ENCODE assay signal across 8 mouse cellular contexts in genomic region chr12:112623742-112624141, GRCm38 (mm10). TPM values are rescaled to one million over a fixed set of nuclear protein-coding genes. Genes with fewer than 3 reads are reported as not detected.
DNase-seq lines count a peak whose midpoint lies in the region; ATAC-seq and TF ChIP-seq lines count a peak whose summit lies in the region.

No protein-coding gene starts in this region.

- H3K27ac ChIP-seq in forebrain, embryonic 10.5 days, result peak overlapping the region; percentile 20; the same call in 1 of the 2 replicates
- no peak overlapping the region for H3K27ac ChIP-seq in forebrain, embryonic 12.5 days
- no peak overlapping the region for H3K27ac ChIP-seq in embryonic fibroblast, embryonic 13.5 days (ENCODE audit: insufficient read depth, low read length)
- no peak overlapping the region for H3K27ac ChIP-seq in liver, postnatal 0 days (ENCODE audit: low read depth)

- peak; percentile 71 for TF ChIP-seq CTCF in embryonic fibroblast, embryonic 13.5 days (IDR thresholded peaks at IDR 0.05; ENCODE audit: borderline replicate concordance, insufficient read depth, low read length)
- peak; percentile 95 for TF ChIP-seq CTCF in liver, postnatal 0 days (IDR thresholded peaks at IDR 0.05; ENCODE audit: low read depth)

- 19% methylated on average over 2 of the region's 2 CpGs for WGBS in forebrain, embryonic 10.5 days
- WGBS in forebrain, embryonic 12.5 days, result 26% methylated on average over 2 of the region's 2 CpGs
- 24% methylated on average over 2 of the region's 2 CpGs for WGBS in liver, postnatal 0 days (ENCODE audit: insufficient replicate concordance)

- H3K36me3 ChIP-seq in forebrain, embryonic 10.5 days (replicated peaks), result no peaks in the 10 kb centered on the region
- no peaks in the 10 kb centered on the region for H3K36me3 ChIP-seq in forebrain, embryonic 12.5 days (replicated peaks)
- no peaks in the 10 kb centered on the region for H3K36me3 ChIP-seq in liver, postnatal 0 days (replicated peaks; ENCODE audit: insufficient read depth, low read length)

- no peak overlapping the region for H3K4me2 ChIP-seq in forebrain, embryonic 12.5 days
- H3K4me2 ChIP-seq in liver, postnatal 0 days (ENCODE audit: low read depth, low read length), result no peak overlapping the region

- peaks cover 55% of the 10 kb centered on the region for H3K4me1 ChIP-seq in forebrain, embryonic 10.5 days
- H3K4me1 ChIP-seq in forebrain, embryonic 12.5 days, result peaks cover 21% of the 10 kb centered on the region
- peaks cover 14% of the 10 kb centered on the region for H3K4me1 ChIP-seq in embryonic fibroblast, embryonic 13.5 days (ENCODE audit: control insufficient read depth, insufficient read depth, low read length)
- peaks cover 37% of the 10 kb centered on the region for H3K4me1 ChIP-seq in liver, postnatal 0 days (ENCODE audit: insufficient read depth)

- no peaks in the 10 kb centered on the region for H3K9me3 ChIP-seq in forebrain, embryonic 10.5 days
- H3K9me3 ChIP-seq in forebrain, embryonic 12.5 days, result no peaks in the 10 kb centered on the region
- no peaks in the 10 kb centered on the region for H3K9me3 ChIP-seq in liver, postnatal 0 days (ENCODE audit: low read length)

- no peak overlapping the region for H3K4me3 ChIP-seq in forebrain, embryonic 10.5 days
- H3K4me3 ChIP-seq in forebrain, embryonic 12.5 days (replicated peaks), result no peak overlapping the region
- H3K4me3 ChIP-seq in embryonic fibroblast, embryonic 13.5 days (ENCODE audit: insufficient read depth, low read length), result no peak overlapping the region
- H3K4me3 ChIP-seq in liver, postnatal 0 days (ENCODE audit: low read depth, low read length), result no peak overlapping the region

- no peak overlapping the region for H3K9ac ChIP-seq in forebrain, embryonic 12.5 days
- H3K9ac ChIP-seq in liver, postnatal 0 days (replicated peaks), result no peak overlapping the region

- TF ChIP-seq POLR2A in embryonic fibroblast, embryonic 13.5 days (IDR thresholded peaks at IDR 0.05; ENCODE audit: low read depth, low read length), result no peak

- no peak for ATAC-seq in forebrain, embryonic 12.5 days (ENCODE audit: low FRiP score)
- ATAC-seq in liver, postnatal 0 days, result no peak

- no peak for TF ChIP-seq EP300 in liver, postnatal 0 days (IDR thresholded peaks at IDR 0.05; ENCODE audit: low read depth)

- DNase-seq in forebrain, embryonic 10.5 days (ENCODE audit: extremely low spot score, low spot score), result peak; percentile 71
- peak; percentile 76 for DNase-seq in 416B (ENCODE audit: low read depth)
- peak; percentile 61 to 81 for DNase-seq in adrenal gland, postnatal 36 days
- DNase-seq in heart, postnatal 4 days, result peak; percentile 82
- DNase-seq in liver, postnatal 0 days, result peak; percentile 84
- DNase-seq in right cerebral cortex, postnatal 14 days, result peak; percentile 66

- H3K27me3 ChIP-seq in forebrain, embryonic 10.5 days (ENCODE audit: poor library complexity, severe bottlenecking), result peaks cover 44% of the 10 kb centered on the region
- peaks cover 40% of the 10 kb centered on the region for H3K27me3 ChIP-seq in forebrain, embryonic 12.5 days
- no peaks in the 10 kb centered on the region for H3K27me3 ChIP-seq in liver, postnatal 0 days (ENCODE audit: insufficient read depth, low read length)

RNA-seq across cellular contexts. Expression of gene Adssl1, which starts 3.9 kb away (rescaled TPM):
- 4.9 and 6.6 TPM in 2 replicates for polyA plus RNA-seq in forebrain, embryonic 10.5 days (2016; fragmentation: Nextera tagmentation; extraction: Ambion mirVana)
- polyA plus RNA-seq in forebrain, embryonic 12.5 days (2016; fragmentation: Nextera tagmentation; extraction: Ambion mirVana), result 2.0 and 2.8 TPM in 2 replicates
- 10 to 100 TPM; 21.8 to 22.7 TPM for total RNA-seq in adrenal gland, postnatal 36 days (2021)
- 2.2 and 4.8 TPM in 2 replicates for polyA plus RNA-seq in embryonic fibroblast, embryonic 13.5 days (2011; ENCODE audit: insufficient read length, low read depth, missing spikeins)
- 100 to 1,000 TPM; 135 to 137 TPM for total RNA-seq in heart, postnatal 4 days (2021)
- 22.8 and 24.4 TPM in 2 replicates for polyA plus RNA-seq in liver, postnatal 0 days (2015; fragmentation: Nextera tagmentation; extraction: Ambion mirVana)

RNA-seq across cellular contexts. Expression of gene Siva1, which starts 20.7 kb away (rescaled TPM):
- polyA plus RNA-seq in forebrain, embryonic 10.5 days (2016; fragmentation: Nextera tagmentation; extraction: Ambion mirVana), result 361 and 369 TPM in 2 replicates
- polyA plus RNA-seq in forebrain, embryonic 12.5 days (2016; fragmentation: Nextera tagmentation; extraction: Ambion mirVana), result 151 and 173 TPM in 2 replicates
- total RNA-seq in adrenal gland, postnatal 36 days (2021), result 10 to 100 TPM; 45.4 to 46.9 TPM
- polyA plus RNA-seq in embryonic fibroblast, embryonic 13.5 days (2011; ENCODE audit: insufficient read length, low read depth, missing spikeins), result 89.1 and 93.5 TPM in 2 replicates
- 10 to 100 TPM; 39.9 to 43.2 TPM for total RNA-seq in heart, postnatal 4 days (2021)
- polyA plus RNA-seq in liver, postnatal 0 days (2015; fragmentation: Nextera tagmentation; extraction: Ambion mirVana), result 55.6 and 62.2 TPM in 2 replicates

RNA-seq across cellular contexts. Expression of gene Inf2, which starts 35.2 kb away (rescaled TPM):
- 1.1 and 1.3 TPM in 2 replicates for polyA plus RNA-seq in forebrain, embryonic 10.5 days (2016; fragmentation: Nextera tagmentation; extraction: Ambion mirVana)
- 0.70 and 1.3 TPM in 2 replicates for polyA plus RNA-seq in forebrain, embryonic 12.5 days (2016; fragmentation: Nextera tagmentation; extraction: Ambion mirVana)
- total RNA-seq in adrenal gland, postnatal 36 days (2021), result 10 to 100 TPM; 23.3 to 27.7 TPM
- polyA plus RNA-seq in embryonic fibroblast, embryonic 13.5 days (2011; ENCODE audit: insufficient read length, low read depth, missing spikeins), result 67.6 and 103 TPM in 2 replicates
- total RNA-seq in heart, postnatal 4 days (2021), result 10 to 100 TPM; 18.6 to 19.7 TPM
- polyA plus RNA-seq in liver, postnatal 0 days (2015; fragmentation: Nextera tagmentation; extraction: Ambion mirVana), result 1.8 and 1.9 TPM in 2 replicates

RNA-seq across cellular contexts. Expression of gene Akt1, which starts 50.9 kb away (rescaled TPM):
- polyA plus RNA-seq in forebrain, embryonic 10.5 days (2016; fragmentation: Nextera tagmentation; extraction: Ambion mirVana), result 39.2 and 41.9 TPM in 2 replicates
- 47.0 and 71.6 TPM in 2 replicates for polyA plus RNA-seq in forebrain, embryonic 12.5 days (2016; fragmentation: Nextera tagmentation; extraction: Ambion mirVana)
- 100 to 1,000 TPM; 256 to 378 TPM for total RNA-seq in adrenal gland, postnatal 36 days (2021)
- 227 and 248 TPM in 2 replicates for polyA plus RNA-seq in embryonic fibroblast, embryonic 13.5 days (2011; ENCODE audit: insufficient read length, low read depth, missing spikeins)
- total RNA-seq in heart, postnatal 4 days (2021), result 100 to 1,000 TPM; 352 to 392 TPM
- polyA plus RNA-seq in liver, postnatal 0 days (2015; fragmentation: Nextera tagmentation; extraction: Ambion mirVana), result 26.7 and 29.3 TPM in 2 replicates

RNA-seq across cellular contexts. Expression of gene Zbtb42, which starts 54.9 kb away (rescaled TPM):
- polyA plus RNA-seq in forebrain, embryonic 10.5 days (2016; fragmentation: Nextera tagmentation; extraction: Ambion mirVana), result 4.1 and 4.3 TPM in 2 replicates
- 4.6 and 5.1 TPM in 2 replicates for polyA plus RNA-seq in forebrain, embryonic 12.5 days (2016; fragmentation: Nextera tagmentation; extraction: Ambion mirVana)
- total RNA-seq in adrenal gland, postnatal 36 days (2021), result 1 to 10 TPM; 5.0 to 9.0 TPM
- polyA plus RNA-seq in embryonic fibroblast, embryonic 13.5 days (2011; ENCODE audit: insufficient read length, low read depth, missing spikeins), result 1.2 and 1.6 TPM in 2 replicates
- 10 to 100 TPM in 1 of 2 experiments, 1 to 10 TPM in 1; 10.0 to 10.1 TPM for total RNA-seq in heart, postnatal 4 days (2021)
- polyA plus RNA-seq in liver, postnatal 0 days (2015; fragmentation: Nextera tagmentation; extraction: Ambion mirVana), result 1.3 and 1.6 TPM in 2 replicates

Comparison
In these comparisons a context has a peak if more than half of its experiments do, and no peak if none do; other contexts are left out.
1. RNA of gene Inf2, which starts 35.2 kb away (polyA plus RNA-seq): 67.6 to 103 TPM in embryonic fibroblast, embryonic 13.5 days; 1.8 to 1.9 TPM in liver, postnatal 0 days, 0.70 to 1.3 TPM in forebrain, embryonic 12.5 days and 1.1 to 1.3 TPM in forebrain, embryonic 10.5 days; every median in the first group is over 10 times any median in the second.
2. Peak in every context shown above with its lines, with median percentiles within 50 percentile points of each other: DNase-seq.